Mouse (Mus musculus) forebrain, embryonic 10.5 days (tissue): ENCODE results near the gene Tbx3. TPM values are rescaled to one million over a fixed set of nuclear protein-coding genes. Genes with fewer than 3 reads are reported as not detected.
A peak's percentile ranks its signal among the peaks of the same experiment; 100 is the strongest.

ENCODE experiments used
- DNase-seq: peaks from one replicate; pipeline ENCODE4 v3.0.0-alpha.2; 2017; ENCODE audit warnings: low spot score; ENCODE audit errors: extremely low spot score
- H3K27ac ChIP-seq: fragments of 300-500 bp; sonication (generic); 2 replicates; pipeline ENCODE4 v1.5.1; 2016; ENCODE audit warnings: mild to moderate bottlenecking
- H3K27me3 ChIP-seq: fragments of 300-500 bp; sonication (generic); 2 replicates; pipeline ENCODE4 v1.6.1; 2016; ENCODE audit warnings: mild to moderate bottlenecking; ENCODE audit not compliant: poor library complexity, severe bottlenecking
- H3K36me3 ChIP-seq: fragments of 300-500 bp; sonication (generic); replicated peaks from 2 replicates; pipeline ENCODE4 v1.6.1; 2016; ENCODE audit warnings: mild to moderate bottlenecking, moderate library complexity
- H3K4me1 ChIP-seq: fragments of 300-500 bp; sonication (generic); 2 replicates; pipeline ENCODE4 v1.6.1; 2016
- H3K4me3 ChIP-seq: fragments of 300-500 bp; sonication (generic); 2 replicates; pipeline ENCODE4 v1.5.1; 2016; ENCODE audit warnings: mild to moderate bottlenecking, moderate library complexity
- H3K9me3 ChIP-seq: fragments of 300-500 bp; sonication (generic); 2 replicates; pipeline ENCODE4 v1.6.1; 2016; ENCODE audit warnings: mild to moderate bottlenecking, moderate library complexity
- WGBS: fragments of 180-500 bp; shearing (Covaris S2); methylation state at CpG from one replicate; pipeline ENCODE4 v1.1.7; 2016; 5-methylcytosine and 5-hydroxymethylcytosine counted together
- polyA plus RNA-seq: library from polyadenylated mRNA; unstranded; fragments of >200 nt; fragmentation: Nextera tagmentation; extraction: Ambion mirVana; gene quantifications from 2 replicates; pipeline ENCODE4 v1.2.1, GENCODE M21; 2016

The Tbx3 gene
- polyA plus RNA-seq, 1 experiment from 2014 or later = 13.9 TPM

DNA sequence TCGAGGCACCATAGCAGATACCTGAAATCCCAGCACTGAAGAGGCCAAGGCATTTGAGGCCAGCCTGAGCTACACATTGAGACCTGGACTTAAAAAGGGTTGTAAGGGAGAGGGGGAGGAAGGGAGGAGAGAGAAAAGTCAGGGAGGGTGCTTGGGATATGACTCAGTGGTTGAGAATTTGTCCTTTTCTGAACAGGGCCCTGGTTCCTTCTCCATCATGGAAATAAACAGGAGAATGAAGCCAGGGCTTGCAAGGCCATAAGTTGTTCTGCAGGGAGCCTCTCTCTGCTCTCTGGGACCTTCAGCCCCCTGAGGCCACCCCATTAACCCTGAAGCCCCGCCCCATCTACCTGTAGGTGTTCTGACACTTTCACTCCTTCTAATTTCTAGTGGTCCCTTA lies 23.5 kb upstream of the Tbx3 start:
- Histone ChIP-seq H3K4me3 (no peak overlapping the region), H3K36me3 (no peaks in the 10 kb centered on the region), H3K27ac (no peak overlapping the region), H3K27me3 (peaks cover 89% of the 10 kb centered on the region), H3K9me3 (no peaks in the 10 kb centered on the region), H3K4me1 (peaks cover 20% of the 10 kb centered on the region)
- no peak for DNase-seq
- 50% methylated on average over 2 of the region's 2 CpGs for WGBS

DNA sequence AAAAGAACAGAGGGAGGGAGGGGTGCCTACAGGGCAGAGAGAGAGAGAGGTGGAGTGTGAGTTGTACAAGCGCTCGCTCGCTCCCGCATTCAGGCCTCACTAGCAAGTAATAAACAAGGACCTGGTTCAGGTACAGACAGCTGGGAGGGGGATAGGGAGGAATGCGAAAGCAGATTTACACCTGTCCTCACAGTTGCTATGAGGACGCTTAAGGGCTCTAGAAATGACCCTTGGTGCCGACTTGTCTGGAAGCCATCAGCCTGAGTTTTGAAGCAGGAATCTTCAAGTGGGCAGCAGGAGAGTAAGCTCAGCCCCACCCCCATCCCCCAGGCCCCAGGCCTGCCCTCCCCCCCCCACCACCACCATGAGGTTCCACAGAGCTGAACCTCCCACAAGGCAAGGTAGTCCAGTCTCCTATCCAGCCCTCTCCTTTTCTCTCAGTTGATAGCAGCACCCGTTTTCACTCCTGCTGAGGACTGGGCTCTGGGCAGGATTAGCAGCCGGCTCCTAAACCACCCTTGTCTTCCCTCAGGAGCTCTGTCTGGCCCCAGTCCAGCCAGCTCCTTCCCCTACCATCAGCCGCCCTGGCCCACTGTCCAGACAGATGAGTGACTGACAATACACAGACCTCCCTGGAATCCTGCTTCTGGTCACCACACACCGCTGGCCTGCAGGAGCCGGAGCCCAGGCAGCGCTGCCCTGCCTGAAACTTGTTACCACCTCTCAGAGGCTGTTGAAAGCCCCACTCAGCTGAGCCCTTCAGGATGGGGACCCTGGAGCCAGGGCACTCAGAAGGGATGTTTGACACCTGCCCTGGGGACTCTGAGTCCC lies 19.1 kb upstream of the Tbx3 start:
- H3K27me3 ChIP-seq = peaks cover 92% of the 10 kb centered on the region
- no peaks in the 10 kb centered on the region for H3K9me3 ChIP-seq
- no peaks in the 10 kb centered on the region for H3K36me3 ChIP-seq
- no peak for DNase-seq
- no peak overlapping the region for H3K4me3 ChIP-seq
- H3K27ac ChIP-seq = no peak overlapping the region
- H3K4me1 ChIP-seq = peaks cover 16% of the 10 kb centered on the region
- 21% methylated on average over 13 of the region's 13 CpGs for WGBS

DNA sequence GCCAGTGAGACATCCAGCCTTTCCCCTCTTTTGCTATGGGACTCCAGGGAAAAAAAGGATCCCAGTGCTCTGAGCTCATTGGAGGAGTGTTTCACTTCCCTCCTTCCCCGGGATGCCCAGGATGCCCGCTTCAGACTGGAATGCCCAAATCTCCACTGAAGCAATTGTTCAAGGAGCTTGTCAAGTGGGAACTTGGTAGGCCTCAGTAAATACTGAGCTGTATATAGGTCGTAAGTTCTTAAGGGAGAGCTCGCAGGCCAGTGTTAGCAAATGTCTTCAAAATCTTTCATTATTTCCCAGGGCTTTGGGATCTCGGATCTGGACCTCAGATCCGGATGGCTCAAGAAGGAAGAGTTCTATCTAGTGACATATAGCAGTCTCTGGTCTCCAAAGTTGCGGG lies 14.1 kb upstream of the Tbx3 start:
- peaks cover 19% of the 10 kb centered on the region for H3K4me1 ChIP-seq
- H3K27me3 ChIP-seq = peaks cover 98% of the 10 kb centered on the region
- 8% methylated on average over 7 of the region's 7 CpGs for WGBS
- DNase-seq = no peak
- H3K9me3 ChIP-seq = no peaks in the 10 kb centered on the region
- no peaks in the 10 kb centered on the region for H3K36me3 ChIP-seq
- no peak overlapping the region for H3K4me3 ChIP-seq
- H3K27ac ChIP-seq = no peak overlapping the region

DNA sequence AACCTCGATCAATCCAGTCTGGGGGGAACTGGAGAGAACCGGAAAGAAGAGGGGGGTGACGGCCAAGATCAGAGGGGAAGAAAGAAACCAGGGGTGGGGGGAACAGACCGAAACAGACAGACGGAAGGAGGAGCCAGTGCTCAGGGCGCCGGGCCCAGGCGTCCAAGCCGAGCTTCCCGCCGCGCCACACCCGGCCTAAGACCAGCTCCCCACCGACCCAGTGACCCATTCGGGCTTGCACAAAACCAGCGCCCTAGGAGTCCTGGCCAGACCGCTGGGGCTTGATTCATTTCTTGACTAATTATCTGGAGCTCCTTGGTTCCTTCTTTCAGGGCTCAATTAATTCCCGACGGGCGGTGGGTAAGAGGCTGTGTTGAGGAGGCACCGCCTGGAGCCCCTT lies 13.6 kb upstream of the Tbx3 start:
- Histone ChIP-seq H3K9me3 (no peaks in the 10 kb centered on the region), H3K4me1 (peaks cover 16% of the 10 kb centered on the region), H3K4me3 (peak overlapping the region; percentile 19; the same call in 1 of the 2 replicates), H3K27me3 (peaks cover 98% of the 10 kb centered on the region), H3K27ac (no peak overlapping the region), H3K36me3 (no peaks in the 10 kb centered on the region)
- 0% methylated on average over 21 of the region's 21 CpGs for WGBS
- DNase-seq = no peak

DNA sequence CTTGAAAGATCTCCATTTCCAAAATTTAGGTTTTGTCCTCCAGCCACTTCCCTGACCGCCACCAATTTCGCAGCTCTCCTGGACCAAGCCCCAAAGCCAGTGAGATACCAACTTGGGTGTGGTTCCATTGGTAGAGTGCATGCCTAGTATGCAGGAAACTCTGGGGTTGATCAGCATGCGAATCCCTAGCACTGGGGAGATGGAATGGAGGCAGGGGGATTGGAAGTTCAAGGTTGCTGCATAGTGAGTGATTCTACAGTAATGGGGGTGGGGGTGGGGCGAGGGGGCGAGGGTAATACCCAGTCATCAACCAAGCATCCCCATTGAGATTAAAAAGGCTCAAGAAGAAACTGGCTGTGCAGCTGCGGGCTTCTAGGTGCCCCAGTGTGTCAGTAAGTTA lies 13.1 kb upstream of the Tbx3 start:
- under 1% methylated on average over 6 of the region's 6 CpGs for WGBS
- DNase-seq = no peak
- no peak overlapping the region for H3K4me3 ChIP-seq
- peaks cover 16% of the 10 kb centered on the region for H3K4me1 ChIP-seq
- H3K9me3 ChIP-seq = no peaks in the 10 kb centered on the region
- no peaks in the 10 kb centered on the region for H3K36me3 ChIP-seq
- peaks cover 98% of the 10 kb centered on the region for H3K27me3 ChIP-seq
- no peak overlapping the region for H3K27ac ChIP-seq

DNA sequence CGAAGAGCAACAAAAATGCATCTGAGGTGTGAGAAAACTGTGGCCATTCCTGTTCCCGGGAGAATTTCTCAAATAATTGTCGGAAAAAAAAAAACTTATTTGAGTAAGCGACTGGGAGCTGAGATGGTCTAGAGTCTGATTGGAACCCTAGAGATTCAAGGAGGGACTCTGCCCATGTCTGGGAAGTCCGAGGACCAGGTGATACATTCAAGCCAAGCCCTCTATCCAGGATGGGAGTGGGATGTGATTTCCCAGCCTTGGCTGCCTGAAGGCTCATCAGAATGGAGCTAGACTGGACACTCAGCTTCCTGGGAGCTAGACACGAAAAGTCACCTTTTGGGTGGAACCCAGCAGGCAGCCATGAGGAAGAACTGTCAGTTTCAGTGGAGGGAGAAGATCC lies 12.7 kb upstream of the Tbx3 start:
- Histone ChIP-seq H3K4me3 (no peak overlapping the region), H3K27ac (no peak overlapping the region), H3K9me3 (no peaks in the 10 kb centered on the region), H3K36me3 (no peaks in the 10 kb centered on the region), H3K27me3 (peaks cover 98% of the 10 kb centered on the region), H3K4me1 (peaks cover 16% of the 10 kb centered on the region)
- DNase-seq = no peak
- WGBS = 4% methylated on average over 6 of the region's 6 CpGs

DNA sequence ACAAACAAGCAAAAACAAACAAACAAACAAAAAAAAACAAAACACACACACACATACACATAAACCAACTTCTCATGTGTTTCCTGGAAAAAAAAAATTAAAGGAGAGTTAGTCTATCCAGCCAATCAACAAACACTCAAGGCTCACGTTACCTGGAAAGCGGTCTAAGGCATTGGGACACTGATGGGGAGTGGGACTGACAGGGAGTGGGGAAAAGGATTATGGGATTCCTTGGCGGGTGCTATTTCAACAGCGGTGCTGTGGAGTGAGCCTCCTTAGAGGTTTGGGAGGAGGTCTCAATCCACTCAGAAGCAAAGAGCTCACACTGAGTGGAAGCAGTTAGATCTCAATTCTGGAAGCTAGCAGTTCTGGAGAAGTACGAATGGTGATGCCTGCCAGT lies 12.1 kb upstream of the Tbx3 start:
- no peak overlapping the region for H3K4me3 ChIP-seq
- no peak for DNase-seq
- H3K27ac ChIP-seq = no peak overlapping the region
- peaks cover 100% of the 10 kb centered on the region for H3K27me3 ChIP-seq
- no peaks in the 10 kb centered on the region for H3K9me3 ChIP-seq
- H3K36me3 ChIP-seq = no peaks in the 10 kb centered on the region
- WGBS = 2% methylated on average over 5 of the region's 5 CpGs
- peaks cover 16% of the 10 kb centered on the region for H3K4me1 ChIP-seq

DNA sequence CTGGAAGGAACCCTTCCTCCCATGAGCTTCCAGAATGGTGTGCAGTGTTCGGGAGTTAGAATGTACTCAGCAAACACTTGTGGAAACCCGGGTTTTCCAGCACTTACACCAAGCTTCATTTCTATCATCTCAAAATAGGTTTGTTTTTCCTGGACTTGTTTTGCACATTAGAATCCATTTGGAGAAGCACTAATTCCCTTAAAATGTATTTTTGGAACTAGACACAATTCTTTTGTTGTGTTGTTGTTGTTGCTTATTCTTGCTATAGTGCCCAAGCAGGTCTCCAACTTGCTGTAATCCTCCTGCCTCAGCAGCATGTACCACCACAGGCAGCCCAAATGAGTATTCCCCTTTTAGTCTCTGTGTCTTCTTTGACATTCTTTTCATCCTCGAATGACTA lies 11.4 kb upstream of the Tbx3 start:
- 1% methylated on average over 3 of the region's 3 CpGs for WGBS
- no peak overlapping the region for H3K27ac ChIP-seq
- peaks cover 100% of the 10 kb centered on the region for H3K27me3 ChIP-seq
- H3K9me3 ChIP-seq = no peaks in the 10 kb centered on the region
- no peak for DNase-seq
- H3K4me1 ChIP-seq = peaks cover 16% of the 10 kb centered on the region
- no peak overlapping the region for H3K4me3 ChIP-seq
- no peaks in the 10 kb centered on the region for H3K36me3 ChIP-seq

DNA sequence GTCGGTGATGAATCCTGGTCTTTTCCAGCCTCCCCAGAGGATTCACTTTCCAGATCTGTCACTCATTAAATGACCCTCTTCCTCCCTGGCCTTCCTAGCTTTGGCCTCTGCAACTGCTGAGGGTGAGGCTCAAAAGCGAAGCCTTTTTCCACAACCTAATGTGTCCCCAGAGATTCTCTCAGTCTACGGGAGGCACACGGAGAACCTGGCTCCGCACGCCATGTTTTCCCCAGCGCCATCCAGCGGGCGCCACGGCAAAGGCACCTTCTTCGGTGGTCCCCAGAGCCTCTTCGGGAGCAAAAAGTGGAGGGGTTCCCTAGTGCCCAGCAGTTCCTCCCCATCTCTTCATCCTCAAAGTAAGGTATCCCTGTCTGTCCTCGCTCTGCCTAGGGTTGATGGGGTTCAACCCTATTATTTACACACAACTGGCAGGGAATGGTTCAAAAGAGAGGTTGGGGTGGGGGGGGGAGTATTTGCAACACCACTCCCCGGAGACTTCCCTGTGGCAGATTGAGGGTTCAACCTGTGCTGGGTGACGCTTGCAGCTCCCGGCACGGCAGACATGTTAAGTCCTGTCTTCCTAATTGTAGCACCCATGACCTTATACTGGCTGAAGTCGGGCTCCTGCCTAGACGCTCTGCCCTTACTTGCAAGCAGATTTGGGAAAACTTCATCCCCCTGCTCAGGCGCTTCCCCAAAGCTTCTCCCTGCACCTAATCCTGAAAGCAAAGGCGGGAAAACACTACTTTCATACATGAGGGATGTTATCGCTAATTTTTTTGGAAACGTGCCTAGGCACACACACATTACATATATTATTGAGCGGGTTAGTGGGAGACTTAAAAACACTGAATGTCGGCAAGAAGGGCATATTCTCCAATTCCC lies 9.7 kb upstream of the Tbx3 start:
- H3K27me3 ChIP-seq = peaks cover 100% of the 10 kb centered on the region
- DNase-seq = no peak
- H3K9me3 ChIP-seq = no peaks in the 10 kb centered on the region
- H3K4me3 ChIP-seq = no peak overlapping the region
- H3K4me1 ChIP-seq = peaks cover 16% of the 10 kb centered on the region
- 1% methylated on average over 25 of the region's 25 CpGs for WGBS
- H3K27ac ChIP-seq = no peak overlapping the region
- H3K36me3 ChIP-seq = no peaks in the 10 kb centered on the region

DNA sequence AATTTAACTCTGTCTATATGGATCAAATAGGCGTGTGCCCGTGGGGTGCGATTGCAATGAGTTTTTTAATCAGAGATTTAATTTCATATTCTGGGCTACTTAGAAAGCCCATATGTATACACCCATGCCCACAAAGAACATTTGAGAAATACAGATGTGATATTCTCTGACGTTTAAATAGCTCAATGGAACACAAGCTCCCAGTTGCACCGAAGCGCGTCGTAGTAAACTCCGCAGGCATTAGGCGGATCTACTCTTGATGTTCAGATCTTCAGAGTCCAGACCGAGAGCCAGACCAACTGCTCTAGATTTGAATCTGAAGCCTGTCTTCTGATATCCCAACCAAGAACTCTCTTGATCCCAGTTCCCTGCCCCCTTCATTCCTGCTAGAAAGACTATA lies 9.0 kb upstream of the Tbx3 start:
- Histone ChIP-seq H3K27ac (no peak overlapping the region), H3K9me3 (no peaks in the 10 kb centered on the region), H3K4me1 (peaks cover 16% of the 10 kb centered on the region), H3K4me3 (no peak overlapping the region), H3K36me3 (no peaks in the 10 kb centered on the region), H3K27me3 (peaks cover 100% of the 10 kb centered on the region)
- no peak for DNase-seq
- WGBS = 1% methylated on average over 11 of the region's 11 CpGs

DNA sequence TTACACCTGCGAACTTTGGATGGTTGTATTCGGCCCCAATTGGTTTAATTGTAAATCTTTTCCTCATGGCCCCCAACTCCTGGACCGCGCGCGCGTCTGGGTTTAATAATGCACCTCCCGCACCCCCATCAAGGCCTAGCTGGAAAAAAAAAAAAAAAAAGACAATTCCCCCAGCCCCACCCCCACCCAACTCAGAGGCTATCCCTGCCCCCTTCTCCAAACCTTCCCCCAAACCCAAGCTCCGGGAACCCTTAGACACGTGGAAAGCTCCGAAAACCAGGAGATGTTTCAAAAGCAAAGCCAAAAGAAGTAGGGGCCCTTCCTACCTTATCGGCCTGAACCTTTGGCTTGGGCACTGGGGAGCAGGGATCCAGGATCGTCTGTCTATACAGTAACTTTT lies 8.1 kb upstream of the Tbx3 start:
- Histone ChIP-seq H3K27me3 (peaks cover 100% of the 10 kb centered on the region), H3K27ac (no peak overlapping the region), H3K36me3 (no peaks in the 10 kb centered on the region), H3K4me1 (peaks cover 8% of the 10 kb centered on the region), H3K4me3 (no peak overlapping the region), H3K9me3 (no peaks in the 10 kb centered on the region)
- 1% methylated on average over 13 of the region's 13 CpGs for WGBS
- no peak for DNase-seq

DNA sequence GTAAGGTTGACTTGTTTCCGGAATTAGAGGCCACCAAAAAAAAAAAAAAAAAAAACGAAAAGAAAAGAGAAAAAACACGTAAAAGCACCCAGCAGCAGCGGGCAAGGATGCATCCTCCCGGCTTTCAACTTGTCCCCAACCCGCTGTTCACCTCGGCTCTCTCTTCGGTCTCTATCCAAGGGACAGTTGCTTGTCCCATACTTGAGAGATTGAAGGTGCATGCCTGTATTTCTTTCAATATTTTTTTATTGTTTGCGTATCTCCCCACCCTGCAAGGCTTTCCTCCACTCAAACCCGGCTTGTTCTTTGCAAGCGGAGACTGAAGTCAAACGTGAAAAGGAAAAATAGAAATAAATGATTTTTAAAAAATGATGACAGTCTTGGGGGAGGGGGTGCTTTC lies 7.7 kb upstream of the Tbx3 start:
- H3K4me1 ChIP-seq = peaks cover 9% of the 10 kb centered on the region; the same call in 1 of the 2 replicates
- H3K4me3 ChIP-seq = no peak overlapping the region
- peaks cover 100% of the 10 kb centered on the region for H3K27me3 ChIP-seq
- DNase-seq = no peak
- no peaks in the 10 kb centered on the region for H3K9me3 ChIP-seq
- no peaks in the 10 kb centered on the region for H3K36me3 ChIP-seq
- 1% methylated on average over 12 of the region's 12 CpGs for WGBS
- H3K27ac ChIP-seq = no peak overlapping the region

DNA sequence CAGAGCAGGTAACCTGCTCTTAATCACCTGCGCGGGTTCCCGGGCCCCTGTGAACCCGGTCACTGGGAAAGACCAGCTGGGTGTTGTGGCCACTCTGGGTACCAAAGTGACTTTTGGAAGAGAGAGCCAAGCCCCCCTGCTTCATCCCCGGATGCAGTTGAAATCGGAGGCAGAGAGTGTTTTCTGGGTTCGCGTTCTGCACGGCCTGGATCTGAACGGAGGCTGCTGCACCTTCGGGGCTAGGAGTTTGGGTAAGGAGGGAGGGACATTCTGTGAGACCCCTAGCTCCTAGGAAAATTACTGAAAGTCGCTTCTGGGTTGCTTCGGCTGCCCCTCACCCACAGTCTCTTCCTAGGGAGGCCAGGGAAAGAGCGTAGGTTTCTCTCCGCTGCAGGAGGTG lies 7.2 kb upstream of the Tbx3 start:
- WGBS = under 1% methylated on average over 15 of the region's 15 CpGs
- peaks cover 100% of the 10 kb centered on the region for H3K27me3 ChIP-seq
- H3K36me3 ChIP-seq = no peaks in the 10 kb centered on the region
- H3K4me3 ChIP-seq = no peak overlapping the region
- no peaks in the 10 kb centered on the region for H3K9me3 ChIP-seq
- H3K4me1 ChIP-seq = peaks cover 14% of the 10 kb centered on the region
- H3K27ac ChIP-seq = no peak overlapping the region
- no peak for DNase-seq
